Comparison of ENCODE assay signal across 8 mouse cellular contexts in the genomic region with DNA sequence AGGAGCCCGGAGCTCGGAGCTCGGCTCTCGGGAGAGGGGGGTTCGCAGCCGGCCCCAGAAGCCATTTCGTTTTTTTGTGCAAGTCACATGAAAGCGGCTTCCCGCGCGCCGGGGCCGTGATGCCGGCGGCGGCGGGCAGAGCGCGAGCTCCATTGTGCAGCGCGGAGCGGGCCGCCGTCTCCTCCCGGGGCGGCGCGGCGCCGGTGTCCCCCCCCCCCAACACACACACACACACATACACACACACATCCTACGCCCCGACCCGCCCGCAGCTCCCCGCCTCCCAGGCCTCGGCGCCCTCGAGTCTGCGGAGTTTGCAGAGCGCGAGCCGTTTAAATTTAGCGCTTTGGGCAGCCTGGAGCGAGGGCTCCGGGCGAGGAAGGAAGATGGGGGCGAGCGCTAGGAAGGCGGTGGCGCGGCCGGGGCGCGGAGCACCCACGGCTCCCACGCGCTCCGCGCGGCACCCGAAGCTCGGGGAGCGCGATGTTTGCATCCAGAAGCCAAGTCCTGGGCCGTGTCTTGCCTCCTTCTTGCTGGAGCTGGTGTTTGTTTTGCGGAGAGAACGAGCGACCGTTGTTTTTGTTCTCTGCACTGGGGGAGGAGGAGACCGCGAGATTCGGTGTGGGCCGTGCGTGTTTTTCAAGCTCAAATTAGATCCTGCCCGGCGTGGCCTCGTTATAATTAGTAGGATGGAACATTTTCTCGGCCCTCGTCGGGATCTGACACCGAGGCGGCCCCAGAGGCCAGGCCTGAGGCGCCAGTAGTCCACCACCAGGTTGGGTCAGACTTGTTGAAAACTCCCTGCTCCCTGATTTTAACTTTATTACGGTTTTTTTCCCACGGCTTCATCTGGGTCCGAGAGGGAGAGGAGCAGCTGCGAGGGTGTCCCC. TPM values are rescaled to one million over a fixed set of nuclear protein-coding genes. Genes with fewer than 3 reads are reported as not detected.
DNase-seq lines count a peak whose midpoint lies in the region; ATAC-seq and TF ChIP-seq lines count a peak whose summit lies in the region.

No protein-coding gene starts in this region.

- ATAC-seq in forebrain, embryonic 14.5 days: peak; percentile 28

- under 1% methylated on average over 81 of the region's 87 CpGs for WGBS in forebrain, embryonic 14.5 days

- TF ChIP-seq CTCF in E14TG2a.4 (conservative IDR thresholded peaks at IDR 0.05; ENCODE audit: low read length): no peak

- H3K9ac ChIP-seq in forebrain, embryonic 14.5 days (ENCODE audit: low read length): peak overlapping the region; percentile 99

- peaks cover 53% of the 10 kb centered on the region for H3K4me1 ChIP-seq in E14TG2a.4 (replicated peaks; ENCODE audit: low read depth, low read length)
- peaks cover 15% of the 10 kb centered on the region for H3K4me1 ChIP-seq in forebrain, embryonic 14.5 days (ENCODE audit: control insufficient read depth, insufficient read depth, low read length)

- H3K4me2 ChIP-seq in forebrain, embryonic 14.5 days (ENCODE audit: low read length): peak overlapping the region; percentile 81

- peak overlapping the region; percentile 90 for H3K4me3 ChIP-seq in E14TG2a.4 (replicated peaks; ENCODE audit: low read length)
- H3K4me3 ChIP-seq in forebrain, embryonic 14.5 days (ENCODE audit: low read depth, low read length): peak overlapping the region; percentile 96

- no peaks in the 10 kb centered on the region; the same call in 1 of the 2 replicates for H3K36me3 ChIP-seq in E14TG2a.4 (ENCODE audit: insufficient read depth, low read length)
- peaks cover 8% of the 10 kb centered on the region; the same call in 1 of the 2 replicates for H3K36me3 ChIP-seq in forebrain, embryonic 14.5 days (ENCODE audit: control insufficient read depth, insufficient read depth, low read length)

- H3K27me3 ChIP-seq in E14TG2a.4 (ENCODE audit: insufficient read depth, low read length): peaks cover 10% of the 10 kb centered on the region
- H3K27me3 ChIP-seq in forebrain, embryonic 14.5 days (replicated peaks; ENCODE audit: control insufficient read depth, insufficient read depth, low read length): no peaks in the 10 kb centered on the region

- peak overlapping the region; percentile 100 for H3K27ac ChIP-seq in forebrain, embryonic 14.5 days (ENCODE audit: low read depth, low read length)

- H3K9me3 ChIP-seq in E14TG2a.4 (ENCODE audit: low read length): no peaks in the 10 kb centered on the region
- no peaks in the 10 kb centered on the region for H3K9me3 ChIP-seq in forebrain, embryonic 14.5 days (replicated peaks; ENCODE audit: control insufficient read depth, low read length)

- DNase-seq in c-Kit-negative CD71-positive TER-119-positive erythroid progenitor cells, embryonic 14.5 days (ENCODE audit: low read depth, low spot score): peak; percentile 12
- peak; percentile 70 for DNase-seq in forebrain, embryonic 14.5 days (ENCODE audit: low spot score)
- DNase-seq in heart, postnatal 4 days: peak; percentile 69
- peak; percentile 58 to 68 for DNase-seq in layer of hippocampus, postnatal 10 days (ENCODE audit: low spot score in 2 of 2)
- peak; percentile 64 for DNase-seq in lung, postnatal 14 days
- peak; percentile 78 for DNase-seq in retina, postnatal 1 day
- peak; percentile 61 for DNase-seq in urinary bladder, adult 2 months (ENCODE audit: low spot score)

RNA-seq across cellular contexts. Expression of a gene that starts 1.6 kb away (rescaled TPM):
- polyA plus RNA-seq in forebrain, embryonic 14.5 days (2014; fragmentation: Nextera tagmentation; extraction: Ambion mirVana): 71.6 and 78.2 TPM in 2 replicates
- 10 to 100 TPM; 14.1 to 14.8 TPM for total RNA-seq in heart, postnatal 4 days (2021)
- 10 to 100 TPM; 72.7 to 78.5 TPM for total RNA-seq in layer of hippocampus, postnatal 10 days (2021)
- 10.5 and 14.8 TPM in 2 replicates for polyA plus RNA-seq in urinary bladder, adult 2 months (2012; rRNA removed)

RNA-seq across cellular contexts. Expression of a gene that starts 49.4 kb away (rescaled TPM):
- 11.5 and 15.2 TPM in 2 replicates for polyA plus RNA-seq in forebrain, embryonic 14.5 days (2014; fragmentation: Nextera tagmentation; extraction: Ambion mirVana)
- total RNA-seq in heart, postnatal 4 days (2021): 10 to 100 TPM; 19.2 to 21.0 TPM
- total RNA-seq in layer of hippocampus, postnatal 10 days (2021): 10 to 100 TPM; 22.3 to 22.7 TPM
- polyA plus RNA-seq in urinary bladder, adult 2 months (2012; rRNA removed): 27.6 and 28.0 TPM in 2 replicates

Comparison
In these comparisons a context has a peak if more than half of its experiments do, and no peak if none do; other contexts are left out.
1. Peak in every context shown above with its lines: DNase-seq, ATAC-seq, H3K4me3 ChIP-seq and H3K27ac ChIP-seq.
2. DNase-seq: peak in every context shown above with its lines; median percentile 78 in retina, postnatal 1 day; 70 in forebrain, embryonic 14.5 days; 69 in heart, postnatal 4 days; 64 in lung, postnatal 14 days; 63 in layer of hippocampus, postnatal 10 days; 61 in urinary bladder, adult 2 months; 12 in c-Kit-negative CD71-positive TER-119-positive erythroid progenitor cells, embryonic 14.5 days.
3. RNA of a gene that starts 1.6 kb away (total RNA-seq): 72.7 to 78.5 TPM in layer of hippocampus, postnatal 10 days; 14.1 to 14.8 TPM in heart, postnatal 4 days; every median in the first group is over 4 times any median in the second.